Mouse (Mus musculus): Measurements from ENCODE around the gene Fam84a. TPM values are rescaled to one million over a fixed set of nuclear protein-coding genes. Genes with fewer than 3 reads are reported as not detected.

Gene Fam84a
- polyA plus RNA-seq (2014; fragmentation: Nextera tagmentation; extraction: Ambion mirVana), result 1.4 TPM in 2 replicates

DNA sequence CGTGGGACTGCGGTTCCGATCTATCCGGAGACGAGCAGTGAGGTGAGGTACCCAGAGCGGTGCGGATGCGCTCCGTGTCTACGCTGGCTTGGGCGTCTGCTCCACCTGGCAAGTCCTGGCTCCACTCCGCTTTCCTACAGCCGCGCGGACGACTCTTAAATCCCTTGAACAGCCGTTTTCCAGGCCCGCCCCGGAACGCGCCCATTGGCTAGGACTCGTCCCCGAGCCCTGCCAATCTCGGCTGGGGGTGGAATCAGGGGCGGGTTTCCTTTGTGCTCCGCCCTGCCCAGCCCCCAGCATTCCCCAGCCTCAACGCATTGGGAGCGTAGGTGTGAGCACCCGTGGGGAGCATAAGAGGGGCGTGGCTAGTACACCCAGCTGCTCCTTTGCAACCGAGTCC is at the start of gene Fam84a:
TSS of gene Fam84a (minus strand) at position 134 of the 400 bp plus-strand sequence.
- no peak within 1 kb of the TSS for H3K27ac ChIP-seq (ENCODE audit: low read depth, low read length)
- WGBS (ENCODE audit: insufficient replicate concordance), result under 1% methylated on average over 31 of the region's 31 CpGs
- H3K9ac ChIP-seq (ENCODE audit: low read depth, low read length), result peak within 1 kb of the TSS; percentile 66

DNA sequence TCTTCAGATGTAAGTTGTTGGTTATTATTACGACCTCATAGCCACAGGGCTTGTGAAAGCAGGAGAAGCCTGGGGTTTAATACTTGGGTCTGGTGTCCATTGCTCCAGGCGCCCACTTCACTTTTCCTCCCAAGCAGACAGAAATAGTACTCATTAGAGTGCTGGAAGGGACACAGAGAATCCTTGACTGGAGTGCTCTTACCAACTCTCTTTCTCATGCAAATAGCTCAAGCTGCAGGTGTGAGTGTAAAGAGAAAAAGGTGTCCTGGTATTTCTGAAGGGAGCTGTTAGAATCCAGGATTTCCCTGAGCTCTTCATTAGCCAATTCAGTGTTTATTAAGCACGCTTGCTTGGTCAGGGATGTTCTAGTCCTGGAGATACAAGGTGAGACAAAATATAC is 43.6 kb upstream of the Fam84a start:
- no peaks in the 10 kb centered on the region for H3K9me3 ChIP-seq (replicated peaks; ENCODE audit: control insufficient read depth, low read length)
- no peak overlapping the region for H3K4me2 ChIP-seq
- no peak overlapping the region for H3K9ac ChIP-seq (ENCODE audit: low read depth, low read length)
- no peaks in the 10 kb centered on the region for H3K36me3 ChIP-seq (ENCODE audit: control insufficient read depth, insufficient read depth, low read length)
- H3K27ac ChIP-seq (ENCODE audit: low read depth, low read length), result no peak overlapping the region
- no peaks in the 10 kb centered on the region for H3K27me3 ChIP-seq (ENCODE audit: control insufficient read depth, insufficient read depth, low read length)
- no peak for ATAC-seq (replicated peaks; ENCODE audit: insufficient number of reproducible peaks, low FRiP score, low TSS enrichment)
- WGBS (ENCODE audit: insufficient replicate concordance), result 59% methylated on average over 3 of the region's 3 CpGs
- H3K4me3 ChIP-seq (ENCODE audit: low read depth, low read length), result no peak overlapping the region
- H3K4me1 ChIP-seq (ENCODE audit: control insufficient read depth, insufficient read depth, low read length), result no peaks in the 10 kb centered on the region

More for the DNA sequence above, at the start of gene Fam84a:
- peak; percentile 91 for ATAC-seq (replicated peaks; ENCODE audit: insufficient number of reproducible peaks, low FRiP score, low TSS enrichment)
- Histone ChIP-seq H3K36me3 (ENCODE audit: control insufficient read depth, insufficient read depth, low read length) (no peaks in the 10 kb centered on the region), H3K4me2 (peak within 1 kb of the TSS; percentile 80), H3K4me3 (ENCODE audit: low read depth, low read length) (peak within 1 kb of the TSS; percentile 56), H3K9me3 (replicated peaks; ENCODE audit: control insufficient read depth, low read length) (no peaks in the 10 kb centered on the region), H3K27me3 (ENCODE audit: control insufficient read depth, insufficient read depth, low read length) (peaks cover 27% of the 10 kb centered on the region), H3K4me1 (ENCODE audit: control insufficient read depth, insufficient read depth, low read length) (peaks cover 14% of the 10 kb centered on the region; the same call in 1 of the 2 replicates)

DNA sequence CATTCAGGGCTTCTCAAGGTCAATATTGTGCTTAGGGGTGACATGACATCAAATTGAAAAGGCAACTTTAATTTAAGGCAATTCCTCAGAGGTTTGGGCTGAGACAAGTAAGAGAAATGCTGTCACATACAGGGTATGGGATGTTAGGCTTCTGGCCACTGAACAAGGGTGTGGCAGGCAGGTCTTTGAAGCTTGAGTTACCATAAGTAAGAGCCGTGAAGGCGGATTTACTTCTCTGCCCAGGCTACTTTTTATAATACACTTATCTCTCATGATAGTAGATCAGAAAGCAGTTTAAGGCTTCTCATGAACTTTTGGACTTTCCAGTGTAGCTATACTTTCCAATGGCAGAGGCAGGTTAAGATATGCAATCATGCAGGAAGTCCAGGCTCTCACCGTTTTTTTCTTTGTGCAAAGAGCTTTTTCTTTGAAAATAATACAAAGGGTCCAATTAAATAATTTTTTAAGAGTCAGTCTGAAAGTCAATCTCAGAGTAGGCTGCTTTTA is 34.9 kb upstream of the Fam84a start:
- 78% methylated on average over 3 of the region's 3 CpGs for WGBS (ENCODE audit: insufficient replicate concordance)
- H3K4me2 ChIP-seq, result no peak overlapping the region
- H3K27ac ChIP-seq (ENCODE audit: low read depth, low read length), result no peak overlapping the region
- H3K4me1 ChIP-seq (ENCODE audit: control insufficient read depth, insufficient read depth, low read length), result no peaks in the 10 kb centered on the region
- H3K27me3 ChIP-seq (ENCODE audit: control insufficient read depth, insufficient read depth, low read length), result no peaks in the 10 kb centered on the region
- no peaks in the 10 kb centered on the region for H3K36me3 ChIP-seq (ENCODE audit: control insufficient read depth, insufficient read depth, low read length)
- no peaks in the 10 kb centered on the region for H3K9me3 ChIP-seq (replicated peaks; ENCODE audit: control insufficient read depth, low read length)
- no peak for ATAC-seq (replicated peaks; ENCODE audit: insufficient number of reproducible peaks, low FRiP score, low TSS enrichment)
- no peak overlapping the region for H3K9ac ChIP-seq (ENCODE audit: low read depth, low read length)
- H3K4me3 ChIP-seq (ENCODE audit: low read depth, low read length), result no peak overlapping the region

DNA sequence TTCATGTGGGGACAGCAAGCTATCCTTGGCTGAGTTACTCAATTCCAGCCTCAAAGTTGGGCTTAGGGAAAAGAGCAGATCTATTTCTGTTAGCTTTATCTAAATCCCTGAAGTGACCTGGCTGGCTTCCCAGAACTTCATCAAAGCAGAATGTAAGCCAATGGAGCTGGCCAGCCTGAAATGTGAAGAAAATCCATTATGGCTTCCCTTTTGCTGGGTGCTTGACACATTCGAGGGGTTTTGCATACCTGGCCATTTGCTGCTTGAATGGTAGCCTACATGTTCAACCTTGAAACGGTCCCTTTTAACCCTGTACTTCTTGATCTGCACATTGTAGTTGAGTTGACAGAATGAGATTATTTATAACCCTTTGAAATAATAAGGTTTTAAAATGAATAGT is 13.9 kb upstream of the Fam84a start:
- Histone ChIP-seq H3K27ac (ENCODE audit: low read depth, low read length) (no peak overlapping the region), H3K9me3 (replicated peaks; ENCODE audit: control insufficient read depth, low read length) (no peaks in the 10 kb centered on the region), H3K27me3 (ENCODE audit: control insufficient read depth, insufficient read depth, low read length) (no peaks in the 10 kb centered on the region), H3K4me2 (no peak overlapping the region), H3K36me3 (ENCODE audit: control insufficient read depth, insufficient read depth, low read length) (no peaks in the 10 kb centered on the region), H3K4me1 (ENCODE audit: control insufficient read depth, insufficient read depth, low read length) (no peaks in the 10 kb centered on the region), H3K9ac (ENCODE audit: low read depth, low read length) (no peak overlapping the region), H3K4me3 (ENCODE audit: low read depth, low read length) (no peak overlapping the region)
- WGBS (ENCODE audit: insufficient replicate concordance), result 22% methylated on average over 2 of the region's 2 CpGs
- ATAC-seq (replicated peaks; ENCODE audit: insufficient number of reproducible peaks, low FRiP score, low TSS enrichment), result no peak; the same call in 1 of the 2 replicates

DNA sequence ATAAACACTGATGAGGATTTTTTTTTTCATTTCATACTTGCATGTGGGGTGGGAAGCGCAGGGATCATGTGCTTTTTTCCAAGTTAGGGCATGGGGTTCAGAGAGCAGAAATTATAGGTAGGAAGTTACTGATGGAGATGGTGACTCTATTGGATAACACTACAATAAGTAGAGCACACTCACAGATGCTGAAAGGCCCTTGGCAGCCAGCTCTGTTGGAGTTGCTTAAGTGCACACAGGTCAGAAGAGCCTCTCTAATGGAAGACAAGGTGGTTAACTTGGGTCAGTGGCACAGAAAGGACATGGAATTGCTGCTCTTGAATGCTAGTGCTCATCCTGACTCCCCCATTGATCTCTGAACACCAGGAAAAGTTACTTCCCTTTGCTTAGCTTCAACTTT is 13.1 kb upstream of the Fam84a start:
- Histone ChIP-seq H3K4me2 (no peak overlapping the region), H3K27me3 (ENCODE audit: control insufficient read depth, insufficient read depth, low read length) (no peaks in the 10 kb centered on the region), H3K4me1 (ENCODE audit: control insufficient read depth, insufficient read depth, low read length) (no peaks in the 10 kb centered on the region), H3K4me3 (ENCODE audit: low read depth, low read length) (no peak overlapping the region), H3K36me3 (ENCODE audit: control insufficient read depth, insufficient read depth, low read length) (no peaks in the 10 kb centered on the region), H3K9me3 (replicated peaks; ENCODE audit: control insufficient read depth, low read length) (no peaks in the 10 kb centered on the region), H3K9ac (ENCODE audit: low read depth, low read length) (no peak overlapping the region), H3K27ac (ENCODE audit: low read depth, low read length) (no peak overlapping the region)
- no peak for ATAC-seq (replicated peaks; ENCODE audit: insufficient number of reproducible peaks, low FRiP score, low TSS enrichment)
- WGBS (ENCODE audit: insufficient replicate concordance), result 89% methylated on average over 1 of the region's 1 CpGs

DNA sequence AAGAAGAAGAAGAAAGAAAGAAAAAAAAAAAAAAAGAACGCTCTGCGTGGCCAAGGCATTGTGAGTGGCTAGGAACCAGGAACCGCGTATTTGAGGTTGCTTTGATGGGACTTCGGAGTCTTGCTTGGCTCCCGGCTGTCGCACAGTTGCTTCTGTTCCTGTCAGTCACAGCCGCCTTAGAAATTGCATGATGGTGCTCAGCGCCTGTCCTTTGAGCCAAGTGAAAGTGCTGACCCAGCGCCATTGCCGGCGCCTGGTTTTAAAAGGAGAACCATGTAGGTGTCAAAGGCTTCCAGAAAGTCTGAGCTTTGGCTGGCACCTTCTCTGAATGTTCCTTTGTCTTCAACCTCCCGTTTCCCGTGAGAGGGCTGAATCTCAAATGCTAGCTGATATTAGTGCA is 572 bp upstream of the Fam84a start:
- Histone ChIP-seq H3K9me3 (replicated peaks; ENCODE audit: control insufficient read depth, low read length) (no peaks in the 10 kb centered on the region), H3K9ac (ENCODE audit: low read depth, low read length) (peak overlapping the region; percentile 59; the same call in 1 of the 2 replicates), H3K27ac (ENCODE audit: low read depth, low read length) (no peak overlapping the region), H3K4me2 (peak overlapping the region; percentile 80), H3K36me3 (ENCODE audit: control insufficient read depth, insufficient read depth, low read length) (no peaks in the 10 kb centered on the region), H3K4me1 (ENCODE audit: control insufficient read depth, insufficient read depth, low read length) (peaks cover 14% of the 10 kb centered on the region; the same call in 1 of the 2 replicates), H3K27me3 (ENCODE audit: control insufficient read depth, insufficient read depth, low read length) (peaks cover 27% of the 10 kb centered on the region), H3K4me3 (ENCODE audit: low read depth, low read length) (peak overlapping the region; percentile 56)
- WGBS (ENCODE audit: insufficient replicate concordance), result under 1% methylated on average over 14 of the region's 14 CpGs
- ATAC-seq (replicated peaks; ENCODE audit: insufficient number of reproducible peaks, low FRiP score, low TSS enrichment), result no peak

DNA sequence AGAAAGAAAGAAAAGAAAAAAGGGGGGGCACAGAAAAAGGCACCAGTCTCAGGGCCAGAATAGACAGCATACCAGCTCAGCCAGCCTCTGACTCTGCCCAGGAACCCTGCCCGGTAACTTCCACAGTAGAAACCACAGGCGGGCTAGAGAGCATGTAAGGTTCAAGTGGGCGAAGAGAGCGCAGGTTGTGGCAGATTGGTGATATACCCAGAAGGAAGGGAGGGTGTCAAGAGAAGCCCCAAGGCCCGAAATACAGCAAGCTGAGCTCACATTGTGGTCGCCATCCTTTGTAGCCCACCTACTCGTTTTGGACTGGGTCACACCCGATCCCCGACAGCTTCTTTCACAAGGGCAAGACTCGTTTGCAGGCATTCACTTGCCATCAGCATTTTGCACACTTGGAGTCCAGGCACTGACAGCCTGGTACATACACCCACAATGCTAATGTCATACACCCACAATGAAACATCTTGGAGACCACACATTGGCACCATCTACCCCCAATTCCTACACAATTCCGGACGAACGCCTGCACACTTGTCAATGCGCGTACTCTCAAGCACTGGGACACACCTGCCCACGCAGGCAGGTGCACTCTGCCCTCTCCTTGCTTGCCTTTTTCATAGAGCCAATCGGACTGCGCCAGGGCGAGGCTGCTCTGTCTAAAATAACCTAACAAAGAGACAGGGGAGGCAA is 770 bp downstream of the Fam84a start:
- Histone ChIP-seq H3K36me3 (ENCODE audit: control insufficient read depth, insufficient read depth, low read length) (no peaks in the 10 kb centered on the region), H3K9me3 (replicated peaks; ENCODE audit: control insufficient read depth, low read length) (no peaks in the 10 kb centered on the region), H3K4me1 (ENCODE audit: control insufficient read depth, insufficient read depth, low read length) (peaks cover 14% of the 10 kb centered on the region; the same call in 1 of the 2 replicates), H3K9ac (ENCODE audit: low read depth, low read length) (peak overlapping the region; percentile 66), H3K27ac (ENCODE audit: low read depth, low read length) (no peak overlapping the region), H3K4me2 (peak overlapping the region; percentile 80), H3K27me3 (ENCODE audit: control insufficient read depth, insufficient read depth, low read length) (peaks cover 27% of the 10 kb centered on the region), H3K4me3 (ENCODE audit: low read depth, low read length) (peak overlapping the region; percentile 56)
- ATAC-seq (replicated peaks; ENCODE audit: insufficient number of reproducible peaks, low FRiP score, low TSS enrichment), result 0 out of 2 replicates have a peak, but pooled peaks have one; percentile 36
- WGBS (ENCODE audit: insufficient replicate concordance), result 11% methylated on average over 19 of the region's 19 CpGs

DNA sequence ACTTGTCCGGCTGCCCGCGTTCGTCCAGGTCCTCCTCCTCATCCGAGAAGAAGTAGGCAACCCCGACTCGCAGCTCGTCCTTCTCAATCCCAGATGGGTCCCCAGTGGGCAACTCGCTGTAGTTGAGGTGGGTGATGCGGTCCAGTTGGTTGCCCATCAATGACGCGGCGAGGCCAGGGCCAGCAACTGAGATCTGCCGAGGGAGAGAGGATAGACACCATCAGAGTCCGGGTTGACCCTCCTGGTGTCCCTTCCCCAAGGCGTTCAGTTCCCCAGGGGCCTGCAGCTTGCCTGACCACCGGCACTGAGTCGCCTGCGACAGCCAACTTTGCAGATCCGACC is 1.3 kb downstream of the Fam84a start:
- WGBS (ENCODE audit: insufficient replicate concordance), result 1% methylated on average over 20 of the region's 20 CpGs
- Histone ChIP-seq H3K9me3 (replicated peaks; ENCODE audit: control insufficient read depth, low read length) (no peaks in the 10 kb centered on the region), H3K4me2 (peak overlapping the region; percentile 80), H3K36me3 (ENCODE audit: control insufficient read depth, insufficient read depth, low read length) (no peaks in the 10 kb centered on the region), H3K4me3 (ENCODE audit: low read depth, low read length) (peak overlapping the region; percentile 56), H3K4me1 (ENCODE audit: control insufficient read depth, insufficient read depth, low read length) (peaks cover 14% of the 10 kb centered on the region; the same call in 1 of the 2 replicates), H3K27ac (ENCODE audit: low read depth, low read length) (no peak overlapping the region), H3K9ac (ENCODE audit: low read depth, low read length) (no peak overlapping the region; the same call in 1 of the 2 replicates), H3K27me3 (ENCODE audit: control insufficient read depth, insufficient read depth, low read length) (peaks cover 27% of the 10 kb centered on the region)
- ATAC-seq (replicated peaks; ENCODE audit: insufficient number of reproducible peaks, low FRiP score, low TSS enrichment), result no peak
